Mouse (Mus musculus) neural tube, postnatal 0 days (tissue): ENCODE data around the gene Tdpoz1. TPM values are rescaled to one million over a fixed set of nuclear protein-coding genes. Genes with fewer than 3 reads are reported as not detected.

Experiments used
- polyA plus RNA-seq: library from polyadenylated mRNA; unstranded; fragments of >200 nt; fragmentation: Nextera tagmentation; extraction: Ambion mirVana; gene quantifications from 2 replicates; pipeline ENCODE4 v1.2.1, GENCODE M21; 2015

Gene Tdpoz1
- not detected in 2 replicates for polyA plus RNA-seq

GRCm38 (mm10) chr3:93676210-93676609 is at the start of gene Tdpoz1:
TSS of gene Tdpoz1 (minus strand) at chr3:93676310.

GRCm38 (mm10) chr3:93692970-93693369 is 16.9 kb upstream of the Tdpoz1 start, which contains the start of gene Gm37596:
TSS of gene Gm37596 (minus strand) at chr3:93693070.

GRCm38 (mm10) chr3:93652586-93652985 is 23.5 kb downstream of the Tdpoz1 start, which contains the start of gene Tdpoz2:
TSS of gene Tdpoz2 (minus strand) at chr3:93652686.

Other genes starting within 250 kb of the Tdpoz1 start
- 2.3 and 2.4 TPM in 2 replicates for gene Tchh, start 234.0 kb downstream of the Tdpoz1 start, polyA plus RNA-seq
- gene Tchhl1, start 207.6 kb downstream of the Tdpoz1 start, polyA plus RNA-seq, result not detected in 2 replicates
- gene S100a11, start 155.8 kb downstream of the Tdpoz1 start, polyA plus RNA-seq, result 183 and 271 TPM in 2 replicates
- gene S100a10, start 121.2 kb downstream of the Tdpoz1 start, polyA plus RNA-seq, result 208 and 281 TPM in 2 replicates
- not detected in 2 replicates for gene Tdpoz2, start 23.6 kb downstream of the Tdpoz1 start, polyA plus RNA-seq
- not detected in 2 replicates for gene Gm37596, start 16.8 kb upstream of the Tdpoz1 start, polyA plus RNA-seq
- gene Gm5773, start 96.7 kb upstream of the Tdpoz1 start, polyA plus RNA-seq, result not detected in 2 replicates
- not detected in 2 replicates for gene Tdpoz4, start 120.1 kb upstream of the Tdpoz1 start, polyA plus RNA-seq
- not detected in 2 replicates for gene Tdpoz3, start 149.7 kb upstream of the Tdpoz1 start, polyA plus RNA-seq